Mouse (Mus musculus) ES-E14 (cell line): ENCODE data around the gene Ak9. TPM values are rescaled to one million over a fixed set of nuclear protein-coding genes. Genes with fewer than 3 reads are reported as not detected.

Experiments
- DNase-seq: peaks from one replicate; pipeline ENCODE4 v3.0.0-alpha.2; 2013; ENCODE audit warnings: low read depth, low spot score
- H3K27ac ChIP-seq: 2 replicates; pipeline ENCODE4 v1.5.1; 2012; ENCODE audit warnings: low read depth, mild to moderate bottlenecking, low read length, moderate library complexity, mixed read lengths; ENCODE audit not compliant: poor library complexity, insufficient read depth, severe bottlenecking
- H3K36me3 ChIP-seq: 2 replicates; pipeline ENCODE4 v1.6.1; 2012; ENCODE audit warnings: mild to moderate bottlenecking, low read length, moderate library complexity, mixed read lengths; ENCODE audit not compliant: control insufficient read depth, poor library complexity, insufficient read depth, severe bottlenecking
- H3K4me1 ChIP-seq, 2 experiments: fragments of 150-350 bp in 1 of 2; sonication (generic) in 1 of 2; 2 replicates each; pipeline ENCODE4 v1.6.1; 2012; ENCODE audit warnings: low read length in 2 of 2, mild to moderate bottlenecking in 1 of 2, mixed read lengths in 1 of 2; ENCODE audit not compliant: control insufficient read depth in 2 of 2, insufficient read depth in 2 of 2, poor library complexity in 1 of 2
- H3K4me3 ChIP-seq, 2 experiments: fragments of 150-350 bp in 1 of 2; sonication (generic) in 1 of 2; 2 replicates each; pipeline ENCODE4 v1.5.1; 2012; ENCODE audit warnings: low read length in 2 of 2, low read depth in 1 of 2, mild to moderate bottlenecking in 1 of 2, mixed read lengths in 1 of 2; ENCODE audit not compliant: insufficient read depth in 1 of 2, poor library complexity in 1 of 2, severe bottlenecking in 1 of 2
- H3K9ac ChIP-seq: 2 replicates; pipeline ENCODE4 v1.6.1; 2012; ENCODE audit warnings: low read depth, mild to moderate bottlenecking, low read length, mixed read lengths; ENCODE audit not compliant: poor library complexity, insufficient read depth, severe bottlenecking
- H3K9me3 ChIP-seq: fragments of 150-350 bp; sonication (generic); 2 replicates; pipeline ENCODE4 v1.6.1; 2012; ENCODE audit warnings: low read depth, mild to moderate bottlenecking, low read length; ENCODE audit not compliant: control insufficient read depth, insufficient read depth
- CHD2 ChIP-seq: IDR thresholded peaks from 2 replicates; pipeline ENCODE4 v1.6.1; 2014; ENCODE audit warnings: mild to moderate bottlenecking, low read depth, low read length, inconsistent platforms
- HCFC1 ChIP-seq: IDR thresholded peaks from 2 replicates; pipeline ENCODE4 v1.6.1; 2012; ENCODE audit warnings: low read length, inconsistent platforms, borderline replicate concordance; ENCODE audit not compliant: insufficient read depth
- MAFK ChIP-seq: IDR thresholded peaks from 2 replicates; pipeline ENCODE4 v1.6.1; 2014; ENCODE audit warnings: mild to moderate bottlenecking, low read depth, low read length, inconsistent platforms; ENCODE audit not compliant: insufficient read depth
- ZC3H11A ChIP-seq: IDR thresholded peaks from 2 replicates; pipeline ENCODE4 v1.6.1; 2012; ENCODE audit warnings: low read depth, mild to moderate bottlenecking, inconsistent platforms, low read length, borderline replicate concordance
- ZNF384 ChIP-seq: IDR thresholded peaks from 2 replicates; pipeline ENCODE4 v1.6.1; 2012; ENCODE audit warnings: low read depth, low read length, inconsistent platforms
- in situ Hi-C, 2 experiments: fragments of 600-800 bp; cut with MboI; formaldehyde crosslinking; loops; one replicate each; pipeline ENCODE4 v1.15.1; 2025; ENCODE audit warnings: low sequenced_read_pairs in 2 of 2, inconsistent platforms in 1 of 2; ENCODE audit not compliant: unreplicated experiment in 2 of 2
- total RNA-seq: library from RNA; depleted of rRNA; stranded (reverse); fragments of 300-350 nt; gene quantifications from 2 replicates; pipeline ENCODE4 v1.2.3, GENCODE M21; 2012

Gene Ak9
- total RNA-seq, 1 experiment, result 0.09 TPM

- no peak for DNase-seq
- Histone ChIP-seq H3K36me3 (no peaks in the 10 kb centered on the region), H3K9me3 (no peaks in the 10 kb centered on the region), H3K4me3 (no peak overlapping the region), H3K9ac (no peak overlapping the region), H3K27ac (no peak overlapping the region), H3K4me1 (peaks cover 3 to 12% of the 10 kb centered on the region in 2 experiments; a peak in 2 of 4 replicates)
- in situ Hi-C loops, result no loop called here
- TF ChIP-seq MAFK (no peak), ZNF384 (no peak), CHD2 (no peak), ZC3H11A (no peak), HCFC1 (no peak)
These were observed 116.9 kb downstream of the Ak9 start for GRCm38 (mm10) chr10:41420496-41421200.

- no peaks in the 10 kb centered on the region for H3K9me3 ChIP-seq
- no peak overlapping the region for H3K4me3 ChIP-seq
- in situ Hi-C loops, result no loop called here
- no peaks in the 10 kb centered on the region for H3K36me3 ChIP-seq
- peaks cover 0 to 17% of the 10 kb centered on the region in 2 experiments; a peak in 3 of 4 replicates for H3K4me1 ChIP-seq
- H3K27ac ChIP-seq, result no peak overlapping the region
- H3K9ac ChIP-seq, result no peak overlapping the region
- TF ChIP-seq MAFK, result no peak
- TF ChIP-seq ZC3H11A, result no peak
- TF ChIP-seq ZNF384, result no peak
- no peak for TF ChIP-seq CHD2
- no peak for TF ChIP-seq HCFC1
- no peak for DNase-seq
These were observed 119.9 kb downstream of the Ak9 start for GRCm38 (mm10) chr10:41423681-41424080.

DNA sequence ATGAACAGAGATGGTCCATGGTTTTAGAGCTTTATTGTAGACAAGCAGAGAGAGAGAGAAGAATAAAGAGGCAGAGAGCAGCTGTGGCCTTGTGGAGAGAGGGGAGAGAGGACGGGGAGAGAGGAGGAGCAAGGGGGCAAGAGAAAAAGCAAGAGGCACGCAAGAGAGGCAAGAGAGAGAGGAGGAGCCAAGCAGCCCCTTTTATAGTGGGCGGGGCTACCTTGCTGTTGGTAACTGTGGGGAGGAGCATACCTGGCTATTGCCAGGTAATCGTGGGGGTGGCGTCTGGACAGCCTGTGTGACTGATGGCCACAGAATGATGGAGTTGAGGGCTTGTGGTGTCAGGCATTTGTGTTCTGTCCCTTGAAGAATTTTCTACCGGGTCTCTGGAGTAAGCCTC is 122.6 kb downstream of the Ak9 start:
- DNase-seq, result no peak
- in situ Hi-C loops, result no loop called here

GRCm38 (mm10) chr10:41434624-41435023 is 130.8 kb downstream of the Ak9 start:
- Histone ChIP-seq H3K4me1 (peaks cover 2 to 8% of the 10 kb centered on the region in 2 experiments; a peak in 2 of 4 replicates), H3K9me3 (no peaks in the 10 kb centered on the region), H3K27ac (peak overlapping the region; percentile 93; the same call in 1 of the 2 replicates), H3K36me3 (no peaks in the 10 kb centered on the region), H3K9ac (no peak overlapping the region; the same call in 1 of the 2 replicates), H3K4me3 (no peak overlapping the region)
- TF ChIP-seq ZC3H11A (no peak), MAFK (no peak), HCFC1 (no peak), ZNF384 (no peak; the same call in 1 of the 2 replicates), CHD2 (no peak)
- no peak for DNase-seq
- in situ Hi-C loops, result no loop called here

More for the DNA sequence above, 122.6 kb downstream of the Ak9 start:
- Histone ChIP-seq H3K4me3 (peak overlapping the region; percentile 50 to 55; a peak in 3 of 4 replicates), H3K9me3 (no peaks in the 10 kb centered on the region), H3K9ac (peak overlapping the region; percentile 44; the same call in 1 of the 2 replicates), H3K36me3 (no peaks in the 10 kb centered on the region), H3K4me1 (peaks cover 0 to 7% of the 10 kb centered on the region in 2 experiments; a peak in 3 of 4 replicates), H3K27ac (no peak overlapping the region; the same call in 1 of the 2 replicates)
- no peak for TF ChIP-seq ZNF384
- no peak for TF ChIP-seq ZC3H11A
- no peak for TF ChIP-seq CHD2
- TF ChIP-seq MAFK, result no peak
- no peak for TF ChIP-seq HCFC1
